Mouse (Mus musculus) embryonic facial prominence, embryonic 10.5 days (tissue): ENCODE results near the gene Sema5a. TPM values are rescaled to one million over a fixed set of nuclear protein-coding genes. Genes with fewer than 3 reads are reported as not detected.

Source experiments
- DNase-seq: peaks from one replicate; pipeline ENCODE4 v3.0.0-alpha.2; 2017; ENCODE audit warnings: low spot score
- H3K27ac ChIP-seq: fragments of 300-500 bp; sonication (generic); replicated peaks from 2 replicates; pipeline ENCODE4 v1.5.1; 2016; ENCODE audit warnings: mild to moderate bottlenecking
- H3K27me3 ChIP-seq: fragments of 300-500 bp; sonication (generic); replicated peaks from 2 replicates; pipeline ENCODE4 v1.6.1; 2016; ENCODE audit warnings: low read depth, mild to moderate bottlenecking; ENCODE audit not compliant: poor library complexity, severe bottlenecking
- H3K36me3 ChIP-seq: fragments of 300-500 bp; sonication (generic); replicated peaks from 2 replicates; pipeline ENCODE4 v1.6.1; 2016; ENCODE audit warnings: mild to moderate bottlenecking, moderate library complexity
- H3K4me1 ChIP-seq: fragments of 300-500 bp; sonication (generic); 2 replicates; pipeline ENCODE4 v1.6.1; 2016
- H3K4me3 ChIP-seq: fragments of 300-500 bp; sonication (generic); 2 replicates; pipeline ENCODE4 v1.5.1; 2016; ENCODE audit warnings: mild to moderate bottlenecking, moderate library complexity
- H3K9me3 ChIP-seq: fragments of 300-500 bp; sonication (generic); 2 replicates; pipeline ENCODE4 v1.6.1; 2016; ENCODE audit warnings: mild to moderate bottlenecking
- WGBS: fragments of 180-500 bp; shearing (Covaris S2); methylation state at CpG from one replicate; pipeline ENCODE4 v1.1.7; 2016; 5-methylcytosine and 5-hydroxymethylcytosine counted together
- polyA plus RNA-seq: library from polyadenylated mRNA; unstranded; fragments of >200 nt; fragmentation: Nextera tagmentation; extraction: Ambion mirVana; gene quantifications from 2 replicates; pipeline ENCODE4 v1.2.1, GENCODE M21; 2016

The Sema5a gene
- polyA plus RNA-seq, 1 experiment from 2014 or later = 17.3 TPM

DNA sequence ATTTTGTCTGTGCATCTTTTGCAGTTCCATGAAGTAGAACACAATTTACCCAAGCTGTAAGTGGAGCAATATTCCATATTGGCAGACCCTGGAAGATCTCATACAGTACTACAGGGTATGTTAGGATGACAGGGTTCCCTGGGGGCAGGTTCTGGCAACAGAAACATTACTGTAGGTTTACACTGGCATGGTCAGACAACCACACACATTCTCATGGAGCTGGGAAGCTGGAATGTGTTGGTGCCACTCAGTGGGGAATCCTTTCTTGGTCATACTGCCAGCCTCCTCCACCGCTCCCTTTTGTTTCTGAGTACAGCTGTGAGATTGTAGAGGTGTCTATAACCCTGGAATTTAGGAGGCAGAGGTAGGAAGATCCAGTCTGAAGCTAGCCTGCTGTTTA is 11.2 kb upstream of the Sema5a start:
- Histone ChIP-seq H3K4me1 (0 out of 2 replicates have a peak, but pooled peaks cover 7% of the 10 kb centered on the region), H3K27me3 (no peaks in the 10 kb centered on the region), H3K27ac (no peak overlapping the region), H3K9me3 (no peaks in the 10 kb centered on the region), H3K4me3 (no peak overlapping the region), H3K36me3 (no peaks in the 10 kb centered on the region)
- DNase-seq = no peak
- WGBS = 95% methylated on average over 1 of the region's 1 CpGs

DNA sequence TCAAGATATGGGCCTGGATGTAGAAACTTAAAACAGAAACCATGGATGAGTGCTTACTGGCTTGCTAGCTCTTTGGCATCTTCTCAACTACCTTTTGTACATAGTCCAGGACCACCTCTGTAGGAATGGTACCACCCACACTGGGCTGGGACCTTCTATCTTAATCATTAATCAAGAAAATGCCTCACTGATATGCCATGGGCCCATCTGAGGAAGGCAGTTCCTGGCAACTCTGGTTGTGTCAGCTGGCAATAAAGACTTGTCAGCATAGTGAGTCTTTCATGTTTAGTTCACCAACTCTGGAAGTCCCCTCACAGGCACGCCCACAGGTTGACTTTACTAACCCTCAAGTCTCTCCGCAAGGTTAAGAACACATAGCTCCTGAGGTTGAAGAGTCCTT is 5.5 kb upstream of the Sema5a start:
- DNase-seq = no peak
- Histone ChIP-seq H3K9me3 (no peaks in the 10 kb centered on the region), H3K27me3 (no peaks in the 10 kb centered on the region), H3K27ac (no peak overlapping the region), H3K36me3 (peaks cover 12% of the 10 kb centered on the region), H3K4me3 (no peak overlapping the region), H3K4me1 (peaks cover 16% of the 10 kb centered on the region)
- 96% methylated on average over 2 of the region's 2 CpGs for WGBS

DNA sequence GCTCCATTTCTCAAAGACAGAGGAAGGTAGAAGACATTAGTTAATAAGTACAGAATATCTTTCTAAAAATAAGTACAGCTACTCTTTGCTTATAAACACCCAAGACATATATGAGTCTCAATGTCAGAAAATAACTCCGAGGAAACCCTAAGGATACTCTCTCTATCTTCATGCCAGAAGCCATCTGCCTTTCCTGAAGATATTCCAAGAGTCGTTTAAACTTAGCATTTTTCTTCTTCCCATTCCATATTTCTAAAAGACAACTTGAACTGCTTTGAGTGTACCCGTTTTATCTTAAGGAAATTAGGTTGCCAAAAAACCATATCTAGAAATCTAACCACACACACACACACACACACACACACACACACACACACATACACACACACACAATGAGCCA is 4.5 kb upstream of the Sema5a start:
- DNase-seq = no peak
- Histone ChIP-seq H3K9me3 (no peaks in the 10 kb centered on the region), H3K36me3 (peaks cover 12% of the 10 kb centered on the region), H3K4me3 (no peak overlapping the region), H3K27ac (no peak overlapping the region), H3K27me3 (no peaks in the 10 kb centered on the region), H3K4me1 (peaks cover 26% of the 10 kb centered on the region)
- WGBS = 86% methylated on average over 3 of the region's 3 CpGs

DNA sequence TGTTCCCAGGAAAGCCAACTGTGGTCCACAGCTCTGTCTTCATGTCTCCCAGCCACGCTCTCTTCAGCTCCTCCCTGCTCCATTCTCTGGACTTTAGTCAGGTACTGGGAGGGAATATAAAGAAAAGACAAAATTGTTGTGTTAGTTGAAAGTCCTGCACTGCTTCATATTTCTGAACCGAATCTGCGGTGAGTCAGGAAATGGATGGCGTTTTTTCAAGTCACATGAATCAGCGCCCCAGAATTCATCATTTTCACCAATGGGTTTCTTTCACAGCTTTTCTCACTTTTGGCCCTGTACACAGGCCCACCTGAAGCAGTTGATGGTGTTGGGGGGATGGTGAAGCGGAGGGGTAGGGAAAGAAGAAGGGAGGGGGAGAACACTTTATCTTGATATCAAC is 2.9 kb upstream of the Sema5a start:
- Histone ChIP-seq H3K36me3 (peaks cover 12% of the 10 kb centered on the region), H3K27ac (no peak overlapping the region), H3K9me3 (no peaks in the 10 kb centered on the region), H3K4me3 (no peak overlapping the region), H3K27me3 (no peaks in the 10 kb centered on the region), H3K4me1 (peaks cover 30% of the 10 kb centered on the region)
- no peak for DNase-seq
- WGBS = 90% methylated on average over 6 of the region's 6 CpGs

DNA sequence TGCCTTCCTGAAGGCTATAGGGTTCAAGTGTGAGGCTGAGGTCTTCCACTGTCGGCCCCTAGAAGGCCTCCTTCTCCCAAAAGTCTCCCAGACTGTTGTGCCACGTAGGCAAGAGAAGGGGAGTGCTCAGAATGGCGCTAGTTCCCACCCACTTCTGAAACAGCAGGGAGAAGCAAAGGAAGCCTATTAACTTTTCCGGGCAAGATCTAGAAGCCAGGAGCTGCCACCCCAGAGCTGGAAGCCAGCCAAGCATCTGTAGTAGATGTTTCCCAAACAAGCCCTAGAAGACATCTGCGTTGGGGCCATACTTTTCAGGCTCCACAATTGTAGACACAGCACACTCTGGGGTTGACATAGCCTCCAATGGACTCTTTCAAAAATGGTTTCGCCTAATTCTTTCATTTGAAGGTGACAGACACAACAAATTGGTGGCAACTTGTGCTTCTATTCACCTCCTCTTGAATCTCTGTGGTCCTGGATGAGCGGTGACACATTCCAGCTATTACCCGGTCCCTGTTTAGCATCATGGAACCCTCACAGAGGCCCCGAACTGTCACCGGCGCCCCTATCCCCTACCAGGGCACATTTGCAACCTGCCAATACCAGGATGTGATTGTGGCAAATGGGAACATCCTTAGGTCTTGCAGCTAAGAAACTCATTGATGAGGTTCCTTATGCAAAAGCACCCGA is 1.4 kb upstream of the Sema5a start:
- 71% methylated on average over 12 of the region's 12 CpGs for WGBS
- H3K27me3 ChIP-seq = no peaks in the 10 kb centered on the region
- peaks cover 44% of the 10 kb centered on the region for H3K4me1 ChIP-seq
- DNase-seq = no peak
- H3K36me3 ChIP-seq = peaks cover 12% of the 10 kb centered on the region
- H3K4me3 ChIP-seq = peak overlapping the region; percentile 83
- peak overlapping the region; percentile 88 for H3K27ac ChIP-seq
- no peaks in the 10 kb centered on the region for H3K9me3 ChIP-seq

DNA sequence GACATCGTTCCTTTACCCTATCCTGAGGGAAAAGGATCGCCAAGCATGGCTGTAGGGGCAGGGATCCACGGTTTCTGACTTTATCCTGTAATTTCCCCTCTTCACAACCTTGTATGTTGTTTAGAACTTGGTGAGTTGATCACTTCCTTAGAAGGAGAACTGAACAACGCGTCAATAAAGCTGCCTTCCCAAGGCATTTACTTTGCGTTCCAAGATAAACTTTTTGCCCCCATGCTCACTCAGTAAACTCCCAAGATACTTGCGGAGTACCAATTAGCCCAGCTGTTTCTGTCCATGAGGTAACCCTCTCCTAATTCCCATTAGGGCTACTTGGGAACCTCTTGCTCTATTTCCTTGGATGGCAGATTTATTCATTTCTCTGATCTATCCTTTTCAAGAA is 786 bp upstream of the Sema5a start:
- no peak for DNase-seq
- peak overlapping the region; percentile 88 for H3K27ac ChIP-seq

DNA sequence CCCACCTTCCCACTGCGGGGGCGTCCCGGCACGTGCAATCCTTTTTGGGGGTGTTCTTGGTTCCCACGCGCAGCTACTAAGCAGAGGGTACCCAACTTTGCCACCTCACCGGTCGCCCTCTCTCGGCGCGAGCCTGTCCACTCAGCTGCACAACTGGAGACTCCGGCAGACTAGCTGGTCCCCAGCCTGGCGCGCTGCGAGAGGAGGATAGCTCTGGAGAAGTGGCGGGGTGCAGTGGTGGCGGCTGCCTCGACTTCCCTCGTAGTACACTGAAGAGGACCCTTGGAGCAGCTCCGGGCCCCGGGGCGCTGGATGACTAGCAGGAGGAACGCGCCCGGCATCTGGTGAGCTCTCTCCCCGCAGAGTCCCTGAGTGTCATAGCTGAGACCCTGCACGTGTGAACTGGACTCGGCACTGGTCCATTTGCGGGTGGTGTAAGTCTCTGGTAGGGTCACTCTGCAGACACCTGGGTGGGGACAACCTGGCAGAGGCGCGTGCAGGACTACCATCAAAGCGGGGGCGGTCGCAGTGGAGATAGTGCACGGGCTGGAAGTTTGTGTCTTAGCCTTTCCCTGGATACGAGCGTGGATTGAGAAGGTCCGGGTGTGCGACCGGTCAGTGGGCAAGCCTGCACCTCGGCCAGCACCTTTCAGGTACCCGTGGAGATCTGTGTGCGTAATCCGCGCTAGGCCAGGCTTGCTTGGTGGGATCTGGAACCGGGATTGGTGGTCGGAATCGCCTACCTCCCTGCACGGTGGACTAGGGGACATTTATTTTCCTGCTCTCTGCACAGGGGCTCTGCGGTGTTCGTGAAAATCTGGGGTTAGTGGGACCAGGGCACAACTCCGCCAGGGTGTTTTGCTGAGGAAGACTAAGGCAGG is 586 bp downstream of the Sema5a start:
- no peak for DNase-seq
- peak overlapping the region; percentile 88 for H3K27ac ChIP-seq
- WGBS = under 1% methylated on average over 52 of the region's 52 CpGs
- H3K27me3 ChIP-seq = no peaks in the 10 kb centered on the region
- H3K9me3 ChIP-seq = no peaks in the 10 kb centered on the region
- peaks cover 12% of the 10 kb centered on the region for H3K36me3 ChIP-seq
- peaks cover 44% of the 10 kb centered on the region for H3K4me1 ChIP-seq
- H3K4me3 ChIP-seq = peak overlapping the region; percentile 83

More for the DNA sequence above, 786 bp upstream of the Sema5a start:
- 62% methylated on average over 7 of the region's 7 CpGs for WGBS
- Histone ChIP-seq H3K9me3 (no peaks in the 10 kb centered on the region), H3K27me3 (no peaks in the 10 kb centered on the region), H3K4me3 (peak overlapping the region; percentile 83), H3K36me3 (peaks cover 12% of the 10 kb centered on the region), H3K4me1 (peaks cover 44% of the 10 kb centered on the region)

DNA sequence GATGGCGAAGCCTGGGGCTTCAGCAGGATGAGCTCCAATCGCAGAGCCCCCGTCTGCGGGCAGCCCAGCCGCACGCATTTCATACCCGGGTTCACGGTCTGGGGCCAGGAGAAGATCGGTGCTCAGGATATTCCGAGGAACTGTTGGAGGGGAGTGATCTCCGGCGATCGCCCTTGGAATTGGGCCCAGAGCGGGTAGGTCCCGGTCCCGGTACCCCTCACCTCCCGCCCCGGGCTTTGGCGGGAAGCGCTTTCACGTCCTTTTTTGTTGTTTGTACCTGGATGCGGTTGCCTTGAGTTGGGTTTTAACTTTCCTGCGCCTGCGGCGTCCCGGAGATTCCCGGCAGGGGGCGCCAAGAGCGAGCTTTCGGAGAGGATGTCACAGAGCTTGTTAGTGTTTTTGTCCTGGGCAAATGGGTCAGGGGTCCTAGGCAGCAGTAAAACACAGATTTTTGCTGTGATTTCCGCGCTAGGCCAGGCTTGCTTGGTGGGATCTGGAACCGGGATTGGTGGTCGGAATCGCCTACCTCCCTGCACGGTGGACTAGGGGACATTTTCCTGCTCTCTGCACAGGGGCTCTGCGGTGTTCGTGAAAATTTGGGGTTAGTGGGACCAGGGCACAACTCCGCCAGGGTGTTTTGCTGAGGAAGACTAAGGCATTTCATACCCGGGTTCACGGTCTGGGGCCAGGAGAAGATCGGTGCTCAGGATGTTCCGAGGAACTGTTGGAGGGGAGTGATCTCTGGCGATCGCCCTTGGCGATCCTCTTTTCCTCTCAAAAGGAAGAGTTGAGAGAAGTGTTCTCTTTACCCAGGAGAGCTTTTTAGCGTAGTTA is 1.4 kb downstream of the Sema5a start:
- H3K4me1 ChIP-seq = peaks cover 44% of the 10 kb centered on the region
- peak; percentile 94 for DNase-seq
- peaks cover 5% of the 10 kb centered on the region for H3K36me3 ChIP-seq
- under 1% methylated on average over 47 of the region's 47 CpGs for WGBS
- H3K9me3 ChIP-seq = no peaks in the 10 kb centered on the region
- no peaks in the 10 kb centered on the region for H3K27me3 ChIP-seq
- H3K4me3 ChIP-seq = peak overlapping the region; percentile 83
- H3K27ac ChIP-seq = peak overlapping the region; percentile 88

DNA sequence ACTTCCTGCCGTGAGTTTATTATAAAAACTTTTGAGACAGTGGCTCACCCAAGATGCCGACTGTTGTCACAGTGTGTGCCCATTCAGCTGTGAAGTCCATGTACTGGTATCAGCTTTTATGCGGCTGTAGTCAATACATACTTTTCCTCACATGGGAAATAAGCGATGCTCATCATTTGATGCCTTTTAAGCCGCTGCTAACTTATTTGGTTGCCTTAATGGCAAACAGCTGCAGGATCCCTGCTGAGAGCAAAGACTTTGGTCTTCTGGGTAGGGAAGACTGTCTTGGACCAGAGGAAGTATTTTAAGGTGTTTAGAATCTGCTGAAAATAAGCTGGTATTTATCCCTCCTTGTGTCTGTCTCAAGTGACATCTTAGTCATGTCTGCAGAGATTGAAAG is 2.7 kb downstream of the Sema5a start:
- Histone ChIP-seq H3K4me1 (peaks cover 42% of the 10 kb centered on the region), H3K27ac (no peak overlapping the region), H3K4me3 (peak overlapping the region; percentile 83), H3K9me3 (no peaks in the 10 kb centered on the region), H3K27me3 (no peaks in the 10 kb centered on the region), H3K36me3 (no peaks in the 10 kb centered on the region)
- WGBS = 31% methylated on average over 5 of the region's 5 CpGs
- DNase-seq = no peak

DNA sequence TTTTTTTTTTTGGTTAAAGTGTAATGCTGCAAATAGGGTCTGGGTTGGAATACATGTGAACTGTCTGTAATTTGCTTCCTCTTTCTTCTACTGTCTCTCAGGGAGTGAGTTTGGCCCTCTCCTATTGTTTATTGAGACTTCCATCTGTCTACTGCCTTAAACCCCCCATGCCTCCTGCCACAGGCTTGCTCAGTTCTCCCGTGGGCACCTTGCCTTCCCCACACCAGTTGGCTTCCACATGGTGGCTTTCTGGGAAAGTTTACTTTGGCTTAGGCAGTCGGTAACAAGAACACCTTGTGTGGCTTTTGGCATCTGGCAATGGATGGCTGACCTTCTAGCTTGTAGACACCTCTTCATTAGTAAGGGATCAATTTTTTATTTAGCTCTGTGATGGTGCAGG is 10.2 kb downstream of the Sema5a start:
- DNase-seq = no peak
- no peak overlapping the region for H3K4me3 ChIP-seq
- H3K9me3 ChIP-seq = peaks cover 11% of the 10 kb centered on the region
- H3K36me3 ChIP-seq = peaks cover 18% of the 10 kb centered on the region
- H3K27ac ChIP-seq = no peak overlapping the region
- no peaks in the 10 kb centered on the region for H3K27me3 ChIP-seq
- WGBS = 71% methylated on average over 2 of the region's 2 CpGs
- peaks cover 20% of the 10 kb centered on the region for H3K4me1 ChIP-seq

DNA sequence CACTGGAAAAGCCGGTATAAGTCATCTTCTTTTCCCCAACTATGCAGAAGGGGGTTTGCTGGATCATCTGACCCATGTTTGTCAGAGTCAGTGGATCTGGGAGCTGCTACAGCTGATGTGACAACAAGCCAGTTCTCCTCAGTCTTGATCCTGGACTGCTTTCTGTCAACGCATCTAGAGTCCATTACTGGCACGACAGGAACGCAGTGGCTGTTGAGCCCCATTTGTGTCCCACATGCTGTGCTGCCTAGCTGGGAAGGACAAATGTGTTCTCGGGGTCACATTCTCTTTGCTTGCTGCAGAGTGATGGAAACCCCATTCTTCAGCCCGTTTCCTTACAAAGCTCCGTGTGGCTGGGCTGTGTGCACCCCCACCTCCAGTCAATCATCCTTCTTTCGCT is 12.7 kb downstream of the Sema5a start:
- 79% methylated on average over 8 of the region's 8 CpGs for WGBS
- Histone ChIP-seq H3K27me3 (no peaks in the 10 kb centered on the region), H3K9me3 (peaks cover 11% of the 10 kb centered on the region), H3K4me3 (no peak overlapping the region), H3K4me1 (peaks cover 41% of the 10 kb centered on the region), H3K36me3 (peaks cover 18% of the 10 kb centered on the region), H3K27ac (no peak overlapping the region; the same call in 1 of the 2 replicates)
- no peak for DNase-seq

DNA sequence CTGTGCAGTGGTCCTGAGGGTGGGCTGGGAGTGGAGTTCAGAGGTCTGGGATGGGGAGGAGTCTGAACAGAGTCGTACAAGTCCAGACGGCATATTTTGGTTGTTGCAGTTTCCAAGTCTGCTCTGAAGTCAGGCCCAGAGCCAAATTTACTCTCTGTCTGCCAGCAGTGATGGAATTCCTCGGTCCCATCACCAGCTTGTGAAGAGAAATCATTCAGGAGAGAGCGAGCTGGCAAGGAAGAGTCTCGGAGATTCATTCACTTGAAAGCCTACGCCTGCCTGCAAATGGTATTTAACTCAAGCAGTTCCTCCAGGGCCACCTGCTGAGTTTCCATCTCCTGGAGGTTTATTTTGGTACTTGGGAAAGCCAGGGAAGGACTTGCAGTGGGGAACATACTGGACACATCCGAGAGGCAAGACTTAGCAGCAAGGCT is 13.3 kb downstream of the Sema5a start:
- WGBS = 51% methylated on average over 7 of the region's 7 CpGs
- Histone ChIP-seq H3K4me1 (peaks cover 41% of the 10 kb centered on the region), H3K4me3 (no peak overlapping the region), H3K27ac (peak overlapping the region; percentile 19; the same call in 1 of the 2 replicates), H3K27me3 (no peaks in the 10 kb centered on the region), H3K9me3 (peaks cover 11% of the 10 kb centered on the region), H3K36me3 (peaks cover 21% of the 10 kb centered on the region)
- no peak for DNase-seq
